Mouse (Mus musculus): ENCODE results near the gene Rpl12. TPM values are rescaled to one million over a fixed set of nuclear protein-coding genes. Genes with fewer than 3 reads are reported as not detected.

Gene Rpl12
- total RNA-seq, 2 experiments from 2014 or later, result 3,030 to 3,361 TPM

Other genes starting within 250 kb of the Rpl12 start
- gene Cdk9, start 248.5 kb upstream of the Rpl12 start, total RNA-seq (2014; fragmentation: Nextera tagmentation), result 95.7 and 133 TPM in 2 replicates
- gene Cdk9, start 248.5 kb upstream of the Rpl12 start, total RNA-seq (2017), result 29.6 and 46.5 TPM in 2 replicates
- 2.5 and 5.4 TPM in 2 replicates for gene Sh2d3c, start 240.5 kb upstream of the Rpl12 start, total RNA-seq (2014; fragmentation: Nextera tagmentation)
- 1.1 and 1.4 TPM in 2 replicates for gene Sh2d3c, start 240.5 kb upstream of the Rpl12 start, total RNA-seq (2017)
- not detected in 2 replicates for gene 6330409D20Rik, start 220.5 kb upstream of the Rpl12 start, total RNA-seq (2014; fragmentation: Nextera tagmentation)
- gene 6330409D20Rik, start 220.5 kb upstream of the Rpl12 start, total RNA-seq (2017), result not detected in 2 replicates
- gene Tor2a, start 204.3 kb upstream of the Rpl12 start, total RNA-seq (2014; fragmentation: Nextera tagmentation), result 29.8 and 30.9 TPM in 2 replicates
- 17.1 and 17.4 TPM in 2 replicates for gene Tor2a, start 204.3 kb upstream of the Rpl12 start, total RNA-seq (2017)
- gene Ttc16, start 185.9 kb upstream of the Rpl12 start, total RNA-seq (2014; fragmentation: Nextera tagmentation), result not detected in 2 replicates
- gene Ttc16, start 185.9 kb upstream of the Rpl12 start, total RNA-seq (2017), result 1.6 TPM in 1 of 2 replicates, not detected in the other
- 5.2 and 6.9 TPM in 2 replicates for gene Ptrh1, start 185.8 kb upstream of the Rpl12 start, total RNA-seq (2014; fragmentation: Nextera tagmentation)
- 0.46 and 3.9 TPM in 2 replicates for gene Ptrh1, start 185.8 kb upstream of the Rpl12 start, total RNA-seq (2017)
- gene Cfap157, start 177.1 kb upstream of the Rpl12 start, total RNA-seq (2014; fragmentation: Nextera tagmentation), result not detected in 2 replicates
- not detected in 2 replicates for gene Cfap157, start 177.1 kb upstream of the Rpl12 start, total RNA-seq (2017)
- 30.2 and 47.7 TPM in 2 replicates for gene Stxbp1, start 114.3 kb upstream of the Rpl12 start, total RNA-seq (2014; fragmentation: Nextera tagmentation)
- 6.5 and 10.4 TPM in 2 replicates for gene Stxbp1, start 114.3 kb upstream of the Rpl12 start, total RNA-seq (2017)
- 9.0 and 16.3 TPM in 2 replicates for gene Fam129b, start 85.4 kb upstream of the Rpl12 start, total RNA-seq (2014; fragmentation: Nextera tagmentation)
- 13.8 TPM in 2 replicates for gene Fam129b, start 85.4 kb upstream of the Rpl12 start, total RNA-seq (2017)
- 5.1 and 12.6 TPM in 2 replicates for gene Lrsam1, start 55 bp downstream of the Rpl12 start, total RNA-seq (2014; fragmentation: Nextera tagmentation)
- gene Lrsam1, start 55 bp downstream of the Rpl12 start, total RNA-seq (2017), result 6.3 and 7.9 TPM in 2 replicates
- gene Slc2a8, start 20.5 kb downstream of the Rpl12 start, total RNA-seq (2014; fragmentation: Nextera tagmentation), result 15.5 and 27.2 TPM in 2 replicates
- gene Slc2a8, start 20.5 kb downstream of the Rpl12 start, total RNA-seq (2017), result 3.4 and 4.8 TPM in 2 replicates
- gene Garnl3, start 170.1 kb downstream of the Rpl12 start, total RNA-seq (2014; fragmentation: Nextera tagmentation), result 2.5 and 3.3 TPM in 2 replicates
- gene Garnl3, start 170.1 kb downstream of the Rpl12 start, total RNA-seq (2017), result 0.61 TPM in 1 of 2 replicates, not detected in the other